Mouse (Mus musculus) layer of hippocampus, adult 2 months (tissue): Measurements from ENCODE around the gene C2. TPM values are rescaled to one million over a fixed set of nuclear protein-coding genes. Genes with fewer than 3 reads are reported as not detected.

Experiments used
- DNase-seq, 2 experiments: peaks; one replicate each; pipeline ENCODE4 v3.0.0; 2022; ENCODE audit warnings: low spot score in 2 of 2
- H3K27ac ChIP-seq: fragments of 200-600 bp; 2 replicates; pipeline ENCODE4 v1.8.1; 2022
- H3K4me3 ChIP-seq: fragments of 200-600 bp; 2 replicates; pipeline ENCODE4 v1.8.1; 2022; ENCODE audit warnings: mild to moderate bottlenecking
- CTCF ChIP-seq: fragments of 200-600 bp; conservative IDR thresholded peaks from 2 replicates; pipeline ENCODE4 v1.8.1; 2022; ENCODE audit warnings: antibody characterized with exemption, mild to moderate bottlenecking, moderate library complexity
- long read RNA-seq, 2 experiments: library from polyadenylated mRNA; stranded (forward); transcript quantifications; one replicate each; pipeline ENCODE4 v2.0.0; 2021; ENCODE audit warnings: borderline mapping rate in 2 of 2
- total RNA-seq, 2 experiments: library from RNA; stranded (reverse); gene quantifications; 2 replicates each; pipeline ENCODE4 v1.2.3; 2021

Gene C2
- total RNA-seq = 1 to 10 TPM; 1.1 to 1.8 TPM
- long read RNA-seq, experiment 1, partial matches to known transcripts = 0 of 1 reads
- long read RNA-seq, experiment 1, other reads (novel, unspliced or antisense) = 1 of 1 reads
- long read RNA-seq, experiment 2, partial matches to known transcripts = 0 of 2 reads
- long read RNA-seq, experiment 2, other reads (novel, unspliced or antisense) = 1 of 2 reads

GRCm38 (mm10) chr17:34898160-34898586 lies at the start of gene C2, which contains the start of gene Ehmt2:
Gene C2, minus strand, starts transcription at chr17:34898265.
Gene Ehmt2, plus strand, starts transcription at chr17:34898469.
- peak within 1 kb of the TSS; percentile 99 for H3K27ac ChIP-seq
- TF ChIP-seq CTCF = no peak
- H3K4me3 ChIP-seq = peak within 1 kb of the TSS; percentile 94
- peak; percentile 78 to 80 for DNase-seq

- TF ChIP-seq CTCF = peak; percentile 71
- H3K4me3 ChIP-seq = no peak overlapping the region
- no peak for DNase-seq
- no peak overlapping the region for H3K27ac ChIP-seq
Observed at GRCm38 (mm10) chr17:34947606-34948005, 49.5 kb upstream of the C2 start.

- no peak for TF ChIP-seq CTCF
- Histone ChIP-seq H3K27ac (no peak overlapping the region), H3K4me3 (no peak overlapping the region)
- DNase-seq = no peak
Observed at GRCm38 (mm10) chr17:34946486-34947140, 48.5 kb upstream of the C2 start.

GRCm38 (mm10) chr17:34944362-34944761 lies 46.3 kb upstream of the C2 start:
- no peak for TF ChIP-seq CTCF
- Histone ChIP-seq H3K27ac (no peak overlapping the region), H3K4me3 (no peak overlapping the region)
- DNase-seq = no peak

- DNase-seq = no peak
- TF ChIP-seq CTCF = no peak
- no peak overlapping the region for H3K4me3 ChIP-seq
- no peak overlapping the region; the same call in 1 of the 2 replicates for H3K27ac ChIP-seq
Observed at GRCm38 (mm10) chr17:34943128-34943815, 45.2 kb upstream of the C2 start.

GRCm38 (mm10) chr17:34941344-34942041 lies 43.4 kb upstream of the C2 start:
- no peak overlapping the region for H3K27ac ChIP-seq
- no peak for DNase-seq
- H3K4me3 ChIP-seq = peak overlapping the region; percentile 35
- TF ChIP-seq CTCF = no peak

- TF ChIP-seq CTCF = no peak
Observed at GRCm38 (mm10) chr17:34937960-34938505, 40.0 kb upstream of the C2 start.

GRCm38 (mm10) chr17:34934830-34935229 lies 36.8 kb upstream of the C2 start:
- Histone ChIP-seq H3K27ac (no peak overlapping the region), H3K4me3 (no peak overlapping the region)
- no peak for TF ChIP-seq CTCF
- no peak for DNase-seq

More at GRCm38 (mm10) chr17:34937960-34938505, 40.0 kb upstream of the C2 start:
- no peak for DNase-seq
- no peak overlapping the region for H3K27ac ChIP-seq
- H3K4me3 ChIP-seq = no peak overlapping the region

- H3K27ac ChIP-seq = peak overlapping the region; percentile 47; the same call in 1 of the 2 replicates
- DNase-seq = peak in 1 of 2 experiments; percentile 24
- no peak for TF ChIP-seq CTCF
- H3K4me3 ChIP-seq = no peak overlapping the region
Observed at GRCm38 (mm10) chr17:34934031-34934430, 36.0 kb upstream of the C2 start.

- DNase-seq = no peak
- TF ChIP-seq CTCF = no peak
- H3K4me3 ChIP-seq = peak overlapping the region; percentile 96
- H3K27ac ChIP-seq = peak overlapping the region; percentile 89; the same call in 1 of the 2 replicates
Observed at GRCm38 (mm10) chr17:34932287-34932686, 34.2 kb upstream of the C2 start.

GRCm38 (mm10) chr17:34931735-34932098 lies 33.7 kb upstream of the C2 start:
- H3K27ac ChIP-seq = peak overlapping the region; percentile 89
- TF ChIP-seq CTCF = no peak
- peak overlapping the region; percentile 96 for H3K4me3 ChIP-seq
- peak in 1 of 2 experiments; percentile 24 for DNase-seq

- peak; percentile 98 to 99 for DNase-seq
- peak within 1 kb of the TSS; percentile 96 for H3K4me3 ChIP-seq
- H3K27ac ChIP-seq = peak within 1 kb of the TSS; percentile 89
- TF ChIP-seq CTCF = peak; percentile 88
Observed at GRCm38 (mm10) chr17:34931061-34931734, 33.1 kb upstream of the C2 start, which contains the start of gene Neu1. Gene Neu1, plus strand, starts transcription at chr17:34931253.
